Mouse (Mus musculus) c-Kit-negative CD71-positive TER-119-positive erythroid progenitor cells, embryonic 14.5 days (primary cell): ENCODE results near the gene Lta.

ENCODE experiments used
- DNase-seq: peaks from one replicate; pipeline ENCODE4 v3.0.0-alpha.2; 2013; ENCODE audit warnings: low read depth, low spot score

Lta gene

GRCm38 (mm10) chr17:35185639-35186611, 19.2 kb downstream of the Lta start:
- no peak for DNase-seq

GRCm38 (mm10) chr17:35180093-35180492, 25.1 kb downstream of the Lta start:
- no peak for DNase-seq

GRCm38 (mm10) chr17:35178528-35178927, 26.6 kb downstream of the Lta start:
- peak; percentile 30 for DNase-seq

GRCm38 (mm10) chr17:35175968-35176367, 29.2 kb downstream of the Lta start, which contains the start of gene Aif1:
Gene Aif1, minus strand, starts transcription at chr17:35176068.
- DNase-seq: no peak

DNA sequence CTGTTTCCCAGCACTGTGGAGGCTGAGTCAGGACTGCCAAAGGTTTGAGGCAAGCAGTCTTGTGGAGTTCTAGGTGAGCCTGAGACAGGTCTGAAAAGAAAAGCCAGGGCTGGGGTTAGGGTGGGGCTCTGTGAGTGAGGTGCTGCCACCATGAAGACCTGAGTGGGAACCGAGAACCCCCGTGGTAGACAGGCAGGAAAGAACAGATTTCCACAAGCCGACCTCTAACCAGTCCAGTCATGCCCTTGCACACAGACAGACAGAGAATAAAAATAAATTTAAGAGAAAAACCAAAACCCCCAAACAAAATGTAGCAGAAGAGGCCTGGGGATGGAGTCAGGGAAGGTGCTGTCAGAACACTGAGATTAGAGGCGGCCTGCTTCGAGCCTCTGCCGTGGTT, 29.8 kb downstream of the Lta start:
- no peak for DNase-seq

- no peak for DNase-seq
Measured at GRCm38 (mm10) chr17:35174201-35174977, 30.8 kb downstream of the Lta start.

- no peak for DNase-seq
Measured at GRCm38 (mm10) chr17:35173329-35173728, 31.8 kb downstream of the Lta start.

DNA sequence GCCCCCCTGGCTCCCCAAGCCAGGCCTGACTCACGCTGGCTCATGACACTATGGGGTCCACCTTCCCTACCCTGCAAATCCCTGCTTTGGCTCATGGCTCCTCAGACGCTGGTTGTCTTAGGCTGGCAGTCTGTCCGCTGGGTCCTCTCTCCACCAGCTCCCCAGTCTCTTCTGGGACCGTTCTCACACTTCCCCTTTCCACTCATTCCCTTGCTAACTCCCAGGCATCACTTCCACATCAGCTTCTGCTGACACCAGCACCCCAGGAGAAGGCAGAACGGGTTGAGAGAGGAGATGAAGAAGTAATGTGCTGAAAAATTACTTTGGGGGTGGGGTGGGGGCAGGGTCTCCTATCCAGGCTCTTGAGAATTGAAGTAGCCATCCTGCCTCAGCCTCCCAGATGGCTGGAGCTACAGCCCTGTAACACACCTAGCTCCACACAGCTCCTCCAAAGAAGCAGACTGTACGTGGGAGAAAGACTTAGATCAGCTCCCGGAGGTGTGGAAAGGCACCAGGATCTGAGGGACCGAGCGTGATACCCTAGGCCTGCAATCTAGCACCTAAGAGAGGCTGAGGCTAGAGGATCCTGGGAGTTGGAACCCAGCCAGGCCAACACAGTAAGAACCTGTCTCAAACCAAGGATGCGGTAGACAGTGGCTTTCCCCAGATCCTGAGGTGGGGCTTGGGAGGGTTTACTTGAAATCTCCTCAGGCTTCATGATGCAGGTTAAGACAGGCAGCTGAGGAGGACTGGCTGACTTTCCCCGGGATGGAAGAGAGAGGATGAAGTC, 32.5 kb downstream of the Lta start:
- no peak for DNase-seq

GRCm38 (mm10) chr17:35168541-35169207, 36.5 kb downstream of the Lta start:
- DNase-seq: peak; percentile 48

DNA sequence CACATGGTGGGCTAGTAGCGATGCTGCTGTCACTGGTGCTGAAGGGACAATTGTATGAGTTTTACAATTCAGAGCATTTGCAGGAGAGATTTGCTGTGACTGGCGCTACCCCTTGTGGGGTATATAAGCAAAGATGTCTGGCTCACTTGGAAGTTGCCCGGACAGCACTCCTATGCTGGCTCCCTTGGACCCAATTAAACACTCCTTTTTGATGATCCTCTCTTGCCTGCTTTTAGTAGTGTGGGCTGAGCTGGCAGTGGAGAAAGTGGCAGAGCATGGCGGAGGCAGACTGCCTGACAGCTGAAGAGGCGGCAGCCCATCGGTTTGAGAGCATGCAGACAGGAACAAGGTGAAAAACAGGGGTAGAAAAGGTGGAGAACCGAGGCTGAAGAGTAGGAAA, 37.4 kb downstream of the Lta start:
- DNase-seq: no peak

- DNase-seq: peak; percentile 63
Measured at GRCm38 (mm10) chr17:35166352-35167035, 38.7 kb downstream of the Lta start.

DNA sequence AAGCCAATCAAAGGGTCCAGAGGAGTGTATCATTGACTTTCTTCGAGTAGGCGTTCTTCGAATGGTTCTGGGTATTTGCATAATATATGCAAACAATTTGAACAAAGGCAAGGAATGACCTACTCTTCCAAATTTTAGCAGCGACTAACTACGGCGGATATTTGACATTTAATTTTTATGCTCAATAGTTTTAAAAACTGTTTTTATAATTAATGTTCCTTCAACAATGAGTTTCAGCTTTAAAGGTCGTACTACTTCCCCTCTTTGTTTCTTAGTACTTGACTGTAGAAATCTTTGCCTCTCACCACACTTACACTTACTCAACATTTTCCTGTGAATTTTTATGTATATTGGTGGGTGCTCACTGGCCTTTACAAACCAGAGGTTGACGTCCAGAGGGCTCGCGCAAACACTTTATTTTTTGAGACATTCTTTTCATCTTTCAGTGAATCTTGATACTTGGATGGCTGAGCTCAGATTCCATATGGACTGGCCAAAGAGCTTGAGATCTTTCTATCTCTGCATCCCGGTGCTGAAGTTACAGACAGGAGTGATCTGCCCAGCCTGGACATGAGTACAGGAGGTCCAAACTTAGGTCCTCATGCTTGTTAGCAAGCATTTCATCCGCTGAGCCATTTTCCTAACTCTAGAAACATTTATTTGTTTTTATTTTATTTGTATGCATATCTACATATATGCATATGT, 39.5 kb downstream of the Lta start:
- DNase-seq: no peak

DNA sequence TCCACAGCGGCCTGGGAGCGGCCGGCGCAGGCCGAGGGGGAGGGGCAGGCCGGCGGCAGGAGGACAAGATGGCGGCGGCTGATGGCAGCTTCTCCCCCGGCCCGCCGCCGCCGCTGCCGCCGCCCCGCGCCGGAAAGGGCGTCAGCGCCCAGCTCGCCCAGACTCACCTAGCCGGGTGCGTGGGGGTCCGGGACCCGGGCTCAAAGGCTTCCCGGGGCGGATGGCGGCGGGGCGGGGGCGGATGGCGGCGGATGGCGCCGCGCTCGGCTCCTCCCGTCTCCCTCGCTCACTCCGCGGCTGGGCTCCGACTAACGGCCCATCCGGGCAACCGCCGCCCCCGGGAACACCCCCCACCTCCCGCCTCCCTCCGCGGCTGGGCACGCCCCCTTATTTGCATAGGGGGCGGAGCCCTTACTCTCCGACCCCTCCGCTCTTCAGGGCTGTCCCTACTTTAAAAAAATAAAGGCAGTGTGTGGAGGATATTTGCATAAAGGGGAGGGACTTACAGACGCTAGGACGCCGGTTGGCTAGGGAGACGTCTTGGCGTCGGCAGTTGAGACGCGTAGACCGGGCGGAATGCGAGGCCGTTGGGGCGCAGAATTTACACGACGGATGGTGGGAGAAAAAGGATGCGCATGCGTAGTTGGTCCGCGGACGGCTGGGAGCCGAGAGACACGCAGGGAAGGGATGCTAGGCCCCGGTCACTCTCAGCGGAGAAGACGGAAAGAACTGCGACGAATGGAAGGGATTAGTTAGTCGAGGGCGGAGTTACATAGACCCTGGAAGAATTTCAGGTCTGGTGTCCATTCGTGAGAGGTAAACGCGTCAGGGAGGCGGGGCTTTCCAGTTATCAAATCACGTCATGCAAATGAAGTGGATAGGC, 40.3 kb downstream of the Lta start, which contains the start of gene Prrc2a:
Gene Prrc2a, minus strand, starts transcription at position 330 of the 883 bp plus-strand sequence.
- DNase-seq: peak; percentile 95

GRCm38 (mm10) chr17:35164218-35164567, 41.0 kb downstream of the Lta start:
- peak; percentile 27 for DNase-seq

DNA sequence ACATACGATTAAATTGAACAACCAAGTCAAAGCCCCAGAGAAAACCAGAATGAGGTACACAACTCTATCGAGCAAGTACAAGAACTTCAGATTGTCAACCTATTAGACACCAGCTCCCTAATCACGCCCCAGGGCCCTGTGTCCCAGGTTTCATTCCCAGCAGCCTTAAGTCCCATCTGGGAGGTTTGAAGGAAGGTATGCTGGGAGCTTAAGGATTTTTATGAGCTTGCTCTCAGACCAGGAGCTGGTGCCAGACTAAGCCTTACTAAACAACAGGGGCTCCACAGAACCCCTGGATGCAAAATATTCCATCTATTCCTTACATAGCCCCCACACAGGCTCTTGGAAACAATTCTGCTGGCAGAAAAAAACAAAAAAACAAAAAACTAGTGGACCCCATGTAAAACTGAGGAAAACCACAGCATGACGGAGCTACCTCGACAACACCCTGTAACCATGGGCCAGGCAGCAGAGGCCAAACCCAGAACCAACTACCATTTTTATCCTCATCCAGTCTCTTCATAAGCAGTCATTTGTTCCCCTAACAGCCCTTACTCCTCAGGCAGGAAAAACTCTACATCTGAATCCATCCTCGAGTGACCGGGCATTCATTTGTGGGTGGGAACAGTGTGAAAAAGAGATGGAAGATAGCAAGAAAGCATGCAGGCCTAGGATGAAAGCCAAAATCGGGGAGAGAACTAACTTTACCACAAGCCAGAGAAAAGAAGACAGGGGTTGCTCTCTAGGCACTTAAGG, 41.6 kb downstream of the Lta start:
- peak; percentile 27 for DNase-seq

GRCm38 (mm10) chr17:35162730-35163129, 42.4 kb downstream of the Lta start:
- DNase-seq: no peak

GRCm38 (mm10) chr17:35162121-35162520, 43.0 kb downstream of the Lta start:
- DNase-seq: no peak

DNA sequence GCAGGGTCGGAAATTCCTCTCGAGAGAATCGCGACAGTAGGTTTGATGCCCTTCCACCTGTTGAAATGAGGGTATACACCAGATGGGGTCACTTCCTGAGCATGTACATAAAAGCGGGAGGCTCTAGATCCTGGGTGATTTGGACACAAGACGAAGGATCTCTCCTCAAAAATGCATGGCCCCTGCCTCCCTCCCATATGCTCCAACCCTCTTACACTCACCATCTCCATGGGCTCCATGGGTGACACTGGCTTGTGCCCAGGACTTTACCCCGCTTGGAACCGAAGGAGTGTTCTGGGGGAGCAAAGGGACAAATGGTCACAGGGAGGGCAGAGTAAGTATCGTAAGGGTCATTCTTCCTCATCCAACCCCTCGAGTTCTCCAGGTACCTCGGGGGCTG, 43.7 kb downstream of the Lta start:
- no peak for DNase-seq
